In genomic region chr1:155439551-155439950, GRCm38 (mm10) we compare ENCODE assay signal across 20 mouse cellular contexts.
"Had no signal": no experiment of that assay in that cellular context is flagged by ENCODE, and none has a peak within 500 bp of the region (broad histone marks: within the 10 kb centered on the region; RNA-seq: fewer than 3 reads in every experiment).

No protein-coding gene starts in this region.

- H3K27me3 ChIP-seq: forebrain, embryonic 15.5 days; heart, embryonic 13.5 days; heart, embryonic 15.5 days; hindbrain, embryonic 15.5 days; limb, embryonic 13.5 days; limb, embryonic 15.5 days; liver, embryonic 12.5 days had no signal

- H3K9ac ChIP-seq: forebrain, embryonic 15.5 days; forebrain, postnatal 0 days; heart, embryonic 13.5 days; heart, embryonic 15.5 days; hindbrain, embryonic 13.5 days; hindbrain, embryonic 15.5 days; limb, embryonic 13.5 days; limb, embryonic 15.5 days; liver, embryonic 12.5 days had no signal

- H3K4me1 ChIP-seq: forebrain, embryonic 15.5 days; heart, embryonic 15.5 days; limb, embryonic 15.5 days; liver, embryonic 12.5 days had no signal

- DNase-seq: forebrain, postnatal 0 days; gastrocnemius, postnatal 14 days; gastrocnemius, postnatal 36 days; heart, adult 2 months; heart, postnatal 14 days; heart, postnatal 36 days; layer of hippocampus, adult 9-11 months; layer of hippocampus, postnatal 36 days; left cerebral cortex, postnatal 4 days had no signal

- H3K36me3 ChIP-seq: forebrain, embryonic 15.5 days; heart, embryonic 13.5 days; heart, embryonic 15.5 days; hindbrain, embryonic 13.5 days; hindbrain, embryonic 15.5 days; limb, embryonic 13.5 days; limb, embryonic 15.5 days; liver, embryonic 12.5 days had no signal

- H3K27ac ChIP-seq: forebrain, embryonic 15.5 days; heart, adult 2 months; heart, embryonic 13.5 days; heart, embryonic 15.5 days; hindbrain, embryonic 13.5 days; hindbrain, embryonic 15.5 days; hindbrain, postnatal 0 days; kidney, postnatal 0 days; limb, embryonic 13.5 days; limb, embryonic 15.5 days; liver, embryonic 12.5 days had no signal

- ATAC-seq: forebrain, embryonic 15.5 days; forebrain, postnatal 0 days; hindbrain, postnatal 0 days; liver, embryonic 12.5 days had no signal

- H3K4me3 ChIP-seq: forebrain, embryonic 15.5 days; heart, adult 2 months; heart, embryonic 13.5 days; heart, embryonic 15.5 days; hindbrain, embryonic 13.5 days; hindbrain, embryonic 15.5 days; limb, embryonic 13.5 days; limb, embryonic 15.5 days; liver, embryonic 12.5 days had no signal

- H3K9me3 ChIP-seq: forebrain, embryonic 15.5 days; heart, embryonic 13.5 days; heart, embryonic 15.5 days; hindbrain, embryonic 13.5 days; hindbrain, embryonic 15.5 days; limb, embryonic 13.5 days; limb, embryonic 15.5 days; liver, embryonic 12.5 days had no signal

- H3K4me2 ChIP-seq: forebrain, embryonic 15.5 days; heart, embryonic 11.5 days; heart, embryonic 13.5 days; heart, embryonic 15.5 days; hindbrain, embryonic 13.5 days; hindbrain, embryonic 15.5 days; limb, embryonic 13.5 days; limb, embryonic 15.5 days; liver, embryonic 12.5 days had no signal
